16 mouse cellular contexts compared by ENCODE assay signal in the genomic region with DNA sequence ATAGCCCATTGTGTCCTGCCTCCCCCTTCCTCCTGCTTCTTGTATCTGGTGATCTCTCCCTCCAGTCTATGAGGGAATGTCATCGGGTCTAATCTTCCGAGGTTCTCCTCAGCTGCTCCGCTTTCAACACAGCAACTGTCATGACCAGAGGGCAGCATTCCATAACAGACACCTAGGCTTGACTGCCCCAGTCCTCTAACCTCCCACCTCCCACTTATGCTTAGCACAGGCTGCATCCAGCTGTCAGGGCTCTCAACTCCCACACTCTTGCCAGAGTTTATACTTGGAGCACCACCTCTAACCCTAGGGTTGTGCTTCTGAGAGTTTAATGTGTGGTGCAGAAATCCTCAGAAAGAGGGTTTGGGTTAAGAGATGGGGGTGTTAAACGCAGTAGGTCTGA.
DNase-seq lines count a peak whose midpoint lies in the region; ATAC-seq lines count a peak whose summit lies in the region.
"Had no signal": no experiment of that assay in that cellular context is flagged by ENCODE, and none has a peak within 500 bp of the region (broad histone marks: within the 10 kb centered on the region; RNA-seq: fewer than 3 reads in every experiment).

No protein-coding gene starts in this region.

- intact Hi-C loops in heart, postnatal 14 days (cut with DNase I): no loop called here
- intact Hi-C loops in gastrocnemius, postnatal 36 days (cut with DNase I): no loop called here

- H3K9ac ChIP-seq in kidney, embryonic 14.5 days (ENCODE audit: low read depth, low read length): no peak overlapping the region
- H3K9ac ChIP-seq: embryonic facial prominence, embryonic 12.5 days; forebrain, postnatal 0 days; limb, embryonic 13.5 days; liver, embryonic 15.5 days; midbrain, embryonic 12.5 days had no signal

- H3K9me3 ChIP-seq in heart, embryonic 10.5 days: no peaks in the 10 kb centered on the region
- no peaks in the 10 kb centered on the region for H3K9me3 ChIP-seq in kidney, embryonic 14.5 days (ENCODE audit: control insufficient read depth, low read length)
- H3K9me3 ChIP-seq: embryonic facial prominence, embryonic 12.5 days; limb, embryonic 13.5 days; liver, embryonic 15.5 days; midbrain, embryonic 12.5 days had no signal

- peak; percentile 78 for ATAC-seq in kidney, embryonic 14.5 days (ENCODE audit: low FRiP score, low TSS enrichment)
- no peak for ATAC-seq in megakaryocyte, adult 5-6 weeks (ENCODE audit: poor library complexity, severe bottlenecking)
- ATAC-seq: forebrain, postnatal 0 days; hindbrain, postnatal 0 days had no signal

- H3K36me3 ChIP-seq in heart, embryonic 10.5 days: no peaks in the 10 kb centered on the region
- no peaks in the 10 kb centered on the region for H3K36me3 ChIP-seq in kidney, embryonic 14.5 days (ENCODE audit: control insufficient read depth, insufficient read depth, low read length)
- H3K36me3 ChIP-seq: embryonic facial prominence, embryonic 12.5 days; limb, embryonic 13.5 days; liver, embryonic 15.5 days; midbrain, embryonic 12.5 days had no signal

- 58% methylated on average over 4 of the region's 4 CpGs for WGBS in heart, embryonic 10.5 days
- 37% methylated on average over 4 of the region's 4 CpGs for WGBS in kidney, embryonic 14.5 days

- H3K4me1 ChIP-seq in heart, embryonic 10.5 days: peaks cover 11% of the 10 kb centered on the region
- no peaks in the 10 kb centered on the region for H3K4me1 ChIP-seq in kidney, embryonic 14.5 days (ENCODE audit: control insufficient read depth, insufficient read depth, low read length)
- H3K4me1 ChIP-seq: embryonic facial prominence, embryonic 12.5 days; limb, embryonic 13.5 days; liver, embryonic 15.5 days; midbrain, embryonic 12.5 days had no signal

- no peak overlapping the region for H3K4me3 ChIP-seq in heart, embryonic 10.5 days
- no peak overlapping the region for H3K4me3 ChIP-seq in kidney, embryonic 14.5 days (ENCODE audit: low read length)
- H3K4me3 ChIP-seq: embryonic facial prominence, embryonic 12.5 days; limb, embryonic 13.5 days; liver, embryonic 15.5 days; midbrain, embryonic 12.5 days had no signal

- H3K27ac ChIP-seq in heart, embryonic 10.5 days: no peak overlapping the region
- H3K27ac ChIP-seq in kidney, embryonic 14.5 days (ENCODE audit: low read depth, low read length): no peak overlapping the region
- H3K27ac ChIP-seq: embryonic facial prominence, embryonic 12.5 days; hindbrain, postnatal 0 days; limb, embryonic 13.5 days; liver, embryonic 15.5 days; midbrain, embryonic 12.5 days had no signal

- DNase-seq in heart, postnatal 14 days: peak; percentile 16 to 21
- no peak for DNase-seq in heart, embryonic 10.5 days (ENCODE audit: low spot score)
- DNase-seq in kidney, postnatal 36 days: peak; percentile 9 to 18
- DNase-seq in lung, postnatal 25 days (ENCODE audit: low spot score): peak; percentile 47
- no peak for DNase-seq in gastrocnemius, postnatal 36 days
- DNase-seq in spleen, postnatal 4 days (ENCODE audit: low spot score in 2 of 2): no peak
- DNase-seq: adrenal gland, postnatal 14 days; cerebellum, adult 18-20 months; forebrain, postnatal 0 days had no signal

- no peak overlapping the region for H3K4me2 ChIP-seq in kidney, embryonic 14.5 days (replicated peaks; ENCODE audit: low read depth, low read length)
- H3K4me2 ChIP-seq: embryonic facial prominence, embryonic 12.5 days; limb, embryonic 13.5 days; liver, embryonic 15.5 days; midbrain, embryonic 12.5 days had no signal

- no peaks in the 10 kb centered on the region for H3K27me3 ChIP-seq in heart, embryonic 10.5 days (ENCODE audit: insufficient read depth, poor library complexity, severe bottlenecking)
- no peaks in the 10 kb centered on the region for H3K27me3 ChIP-seq in kidney, embryonic 14.5 days (ENCODE audit: control insufficient read depth, insufficient read depth, low read length)
- H3K27me3 ChIP-seq: embryonic facial prominence, embryonic 12.5 days; limb, embryonic 13.5 days; liver, embryonic 15.5 days; midbrain, embryonic 12.5 days had no signal

Comparison
In these comparisons a context has a peak if more than half of its experiments do, and no peak if none do; other contexts are left out.
1. DNase-seq: peak in heart, postnatal 14 days (2 of 2), kidney, postnatal 36 days (2 of 2) and lung, postnatal 25 days (single experiment); none in heart, embryonic 10.5 days (single experiment), gastrocnemius, postnatal 36 days (0 of 2) and spleen, postnatal 4 days (0 of 2).